Mouse (Mus musculus) limb, embryonic 11.5 days (tissue): ENCODE results near the gene Gm21972. TPM values are rescaled to one million over a fixed set of nuclear protein-coding genes. Genes with fewer than 3 reads are reported as not detected.

Experiments
- ATAC-seq: fragments of 200-750 bp; cut with Nextera tagmentation; 2 replicates; pipeline ENCODE4 v1.8.0; 2017; ENCODE audit warnings: low read depth; ENCODE audit not compliant: insufficient number of reproducible peaks, low FRiP score, low TSS enrichment
- DNase-seq: peaks from one replicate; pipeline ENCODE4 v3.0.0-alpha.2; 2015; ENCODE audit warnings: low spot score
- H3K27ac ChIP-seq: fragments of 300-500 bp; sonication (generic); replicated peaks from 2 replicates; pipeline ENCODE4 v1.5.1; 2014; ENCODE audit warnings: low read depth, mild to moderate bottlenecking, low read length
- H3K27me3 ChIP-seq: fragments of 300-500 bp; sonication (generic); 2 replicates; pipeline ENCODE4 v1.6.1; 2014; ENCODE audit warnings: mild to moderate bottlenecking, low read length, mixed read lengths; ENCODE audit not compliant: control insufficient read depth, insufficient read depth
- H3K36me3 ChIP-seq: fragments of 300-500 bp; sonication (generic); 2 replicates; pipeline ENCODE4 v1.6.1; 2014; ENCODE audit warnings: mild to moderate bottlenecking, low read length, moderate library complexity, mixed read lengths; ENCODE audit not compliant: control insufficient read depth, insufficient read depth
- H3K4me1 ChIP-seq: fragments of 300-500 bp; sonication (generic); 2 replicates; pipeline ENCODE4 v1.6.1; 2014; ENCODE audit warnings: low read length, mixed read lengths; ENCODE audit not compliant: control insufficient read depth, insufficient read depth
- H3K4me2 ChIP-seq: fragments of 300-500 bp; sonication (generic); 2 replicates; pipeline ENCODE4 v1.6.1; 2014; ENCODE audit warnings: low read depth, mild to moderate bottlenecking, moderate library complexity; ENCODE audit not compliant: severe bottlenecking
- H3K4me3 ChIP-seq: fragments of 300-500 bp; sonication (generic); 2 replicates; pipeline ENCODE4 v1.5.1; 2014; ENCODE audit warnings: low read depth, low read length
- H3K9ac ChIP-seq: fragments of 300-500 bp; sonication (generic); 2 replicates; pipeline ENCODE4 v1.6.1; 2014; ENCODE audit warnings: mild to moderate bottlenecking, low read length
- H3K9me3 ChIP-seq: fragments of 300-500 bp; sonication (generic); 2 replicates; pipeline ENCODE4 v1.6.1; 2016; ENCODE audit warnings: low read length; ENCODE audit not compliant: control insufficient read depth
- WGBS: fragments of 180-500 bp; shearing (Covaris S2); extraction: QIAGEN DNeasy Blood & Tissue Kit; methylation state at CpG from one replicate; pipeline ENCODE4 v1.1.7; 2014; 5-methylcytosine and 5-hydroxymethylcytosine counted together
- polyA plus RNA-seq: library from polyadenylated mRNA; unstranded; fragments of >200 nt; fragmentation: Nextera tagmentation; extraction: Ambion mirVana; gene quantifications from 2 replicates; pipeline ENCODE4 v1.2.1, GENCODE M21; 2014

Gm21972 gene
- polyA plus RNA-seq, 1 experiment from 2014 or later: not detected

GRCm38 (mm10) chr1:86176066-86176465 is 42.6 kb downstream of the Gm21972 start:
- no peak overlapping the region for H3K4me2 ChIP-seq
- no peak for DNase-seq

GRCm38 (mm10) chr1:86178462-86179253 is 45.2 kb downstream of the Gm21972 start:
- Histone ChIP-seq H3K4me3 (no peak overlapping the region), H3K4me2 (no peak overlapping the region), H3K4me1 (no peaks in the 10 kb centered on the region), H3K9me3 (no peaks in the 10 kb centered on the region), H3K27me3 (no peaks in the 10 kb centered on the region), H3K9ac (no peak overlapping the region), H3K27ac (no peak overlapping the region), H3K36me3 (peaks cover under 1% of the 10 kb centered on the region; the same call in 1 of the 2 replicates)
- peak; percentile 90 for DNase-seq
- 50% methylated on average over 7 of the region's 7 CpGs for WGBS
- peak; percentile 65; the same call in 1 of the 2 replicates for ATAC-seq

More at GRCm38 (mm10) chr1:86176066-86176465, 42.6 kb downstream of the Gm21972 start:
- H3K9me3 ChIP-seq: no peaks in the 10 kb centered on the region
- no peak overlapping the region for H3K9ac ChIP-seq
- no peak overlapping the region for H3K4me3 ChIP-seq
- H3K27ac ChIP-seq: no peak overlapping the region
- H3K27me3 ChIP-seq: no peaks in the 10 kb centered on the region
- WGBS: 76% methylated on average over 2 of the region's 2 CpGs
- no peak for ATAC-seq
- no peaks in the 10 kb centered on the region for H3K4me1 ChIP-seq
- peaks cover 5% of the 10 kb centered on the region; the same call in 1 of the 2 replicates for H3K36me3 ChIP-seq

GRCm38 (mm10) chr1:86182004-86182709 is 48.7 kb downstream of the Gm21972 start:
- no peak for ATAC-seq
- 55% methylated on average over 5 of the region's 5 CpGs for WGBS

GRCm38 (mm10) chr1:86183577-86184263 is 50.3 kb downstream of the Gm21972 start:
- WGBS: 85% methylated on average over 4 of the region's 4 CpGs
- ATAC-seq: no peak
- H3K9ac ChIP-seq: no peak overlapping the region

More at GRCm38 (mm10) chr1:86182004-86182709, 48.7 kb downstream of the Gm21972 start:
- Histone ChIP-seq H3K9me3 (no peaks in the 10 kb centered on the region), H3K4me2 (no peak overlapping the region), H3K4me1 (no peaks in the 10 kb centered on the region), H3K27ac (no peak overlapping the region), H3K9ac (no peak overlapping the region), H3K4me3 (no peak overlapping the region), H3K36me3 (no peaks in the 10 kb centered on the region), H3K27me3 (no peaks in the 10 kb centered on the region)
- DNase-seq: no peak

GRCm38 (mm10) chr1:86186762-86187161 is 53.3 kb downstream of the Gm21972 start:
- DNase-seq: no peak
- Histone ChIP-seq H3K4me1 (no peaks in the 10 kb centered on the region), H3K27ac (no peak overlapping the region), H3K9me3 (no peaks in the 10 kb centered on the region), H3K4me2 (no peak overlapping the region), H3K27me3 (no peaks in the 10 kb centered on the region), H3K36me3 (no peaks in the 10 kb centered on the region; the same call in 1 of the 2 replicates), H3K9ac (no peak overlapping the region), H3K4me3 (no peak overlapping the region)
- WGBS: 86% methylated on average over 7 of the region's 7 CpGs
- no peak for ATAC-seq

More at GRCm38 (mm10) chr1:86183577-86184263, 50.3 kb downstream of the Gm21972 start:
- DNase-seq: no peak
- Histone ChIP-seq H3K27me3 (no peaks in the 10 kb centered on the region), H3K4me3 (no peak overlapping the region), H3K36me3 (no peaks in the 10 kb centered on the region), H3K4me2 (no peak overlapping the region), H3K9me3 (no peaks in the 10 kb centered on the region), H3K27ac (no peak overlapping the region), H3K4me1 (no peaks in the 10 kb centered on the region)

GRCm38 (mm10) chr1:86187856-86188255 is 54.4 kb downstream of the Gm21972 start:
- Histone ChIP-seq H3K4me3 (no peak overlapping the region), H3K27ac (no peak overlapping the region), H3K9me3 (no peaks in the 10 kb centered on the region), H3K36me3 (no peaks in the 10 kb centered on the region; the same call in 1 of the 2 replicates), H3K4me2 (no peak overlapping the region), H3K4me1 (no peaks in the 10 kb centered on the region), H3K27me3 (no peaks in the 10 kb centered on the region), H3K9ac (no peak overlapping the region)
- DNase-seq: no peak
- ATAC-seq: no peak
- WGBS: 76% methylated on average over 2 of the region's 2 CpGs

GRCm38 (mm10) chr1:86188271-86188670 is 54.8 kb downstream of the Gm21972 start:
- 81% methylated on average over 2 of the region's 2 CpGs for WGBS
- Histone ChIP-seq H3K36me3 (no peaks in the 10 kb centered on the region; the same call in 1 of the 2 replicates), H3K4me1 (no peaks in the 10 kb centered on the region), H3K4me3 (no peak overlapping the region), H3K9ac (no peak overlapping the region), H3K27me3 (no peaks in the 10 kb centered on the region), H3K4me2 (no peak overlapping the region), H3K9me3 (no peaks in the 10 kb centered on the region), H3K27ac (no peak overlapping the region)
- DNase-seq: no peak
- ATAC-seq: no peak

- WGBS: 74% methylated on average over 6 of the region's 6 CpGs
- ATAC-seq (no peak), DNase-seq (no peak)
- Histone ChIP-seq H3K4me2 (no peak overlapping the region), H3K36me3 (no peaks in the 10 kb centered on the region; the same call in 1 of the 2 replicates), H3K4me1 (no peaks in the 10 kb centered on the region), H3K9me3 (no peaks in the 10 kb centered on the region), H3K9ac (no peak overlapping the region), H3K27me3 (no peaks in the 10 kb centered on the region), H3K4me3 (no peak overlapping the region), H3K27ac (no peak overlapping the region)
Measured at GRCm38 (mm10) chr1:86189034-86189702, 55.7 kb downstream of the Gm21972 start.
